Mouse (Mus musculus) myocyte (in vitro differentiated cells): Measurements from ENCODE around the gene Serinc2. TPM values are rescaled to one million over a fixed set of nuclear protein-coding genes. Genes with fewer than 3 reads are reported as not detected.
"Not testable (repeated sequence)": the region's sequence is repeated elsewhere in the genome, so short reads cannot be mapped to it uniquely, and the experiment has no call there.

Source experiments
- H3K27me3 ChIP-seq: one replicate; pipeline ENCODE4 v1.6.1; 2011; ENCODE audit not compliant: control insufficient read depth, insufficient read depth, insufficient read length
- H3K36me3 ChIP-seq: one replicate; pipeline ENCODE4 v1.6.1; 2011; ENCODE audit not compliant: control insufficient read depth, insufficient read depth
- H3K4me2 ChIP-seq: one replicate; pipeline ENCODE4 v1.6.1; 2011; ENCODE audit warnings: low read depth, control low read depth
- H3K4me3 ChIP-seq: one replicate; pipeline ENCODE4 v1.5.1; 2011; ENCODE audit warnings: mild to moderate bottlenecking, control low read depth, moderate library complexity
- H3K79me2 ChIP-seq: one replicate; pipeline ENCODE4 v1.6.1; 2011; ENCODE audit not compliant: control insufficient read depth, insufficient read depth
- H3ac ChIP-seq: one replicate; pipeline ENCODE4 v1.6.1; 2011; ENCODE audit not compliant: control insufficient read depth, insufficient read length
- CEBPB ChIP-seq: IDR thresholded peaks from 2 replicates; pipeline ENCODE4 v1.6.1; 2011; ENCODE audit warnings: mild to moderate bottlenecking, moderate library complexity; ENCODE audit not compliant: poor library complexity, insufficient read depth, severe bottlenecking
- E2F4 ChIP-seq: IDR thresholded peaks from one replicate; pipeline ENCODE4 v1.6.1; 2011; ENCODE audit warnings: mild to moderate bottlenecking, control low read depth, moderate library complexity; ENCODE audit not compliant: insufficient read depth
- MAX ChIP-seq: IDR thresholded peaks from one replicate; pipeline ENCODE4 v1.6.1; 2011; ENCODE audit warnings: low read depth, mild to moderate bottlenecking, control low read depth
- MYOD1 ChIP-seq, 3 experiments: IDR thresholded peaks; one replicate each; pipeline ENCODE4 v1.6.1; 2011; ENCODE audit warnings: control low read depth in 2 of 3, low read depth in 2 of 3, mild to moderate bottlenecking in 2 of 3, moderate library complexity in 1 of 3; ENCODE audit not compliant: insufficient read length in 2 of 3, control insufficient read depth in 1 of 3
- MYOG ChIP-seq, 3 experiments: IDR thresholded peaks; one replicate each; pipeline ENCODE4 v1.6.1; 2011; ENCODE audit warnings: control low read depth in 2 of 3, low read depth in 2 of 3, mild to moderate bottlenecking in 2 of 3; ENCODE audit not compliant: insufficient read length in 2 of 3, control insufficient read depth in 1 of 3, insufficient read depth in 1 of 3
- POLR2A ChIP-seq: IDR thresholded peaks from one replicate; pipeline ENCODE4 v1.6.1; 2011; ENCODE audit warnings: low read depth, mild to moderate bottlenecking, control low read depth, moderate library complexity; ENCODE audit not compliant: insufficient read length
- POLR2AphosphoS2 ChIP-seq: IDR thresholded peaks from one replicate; pipeline ENCODE4 v1.6.1; 2011; ENCODE audit warnings: low read depth, control low read depth; ENCODE audit not compliant: insufficient read length
- REST ChIP-seq: IDR thresholded peaks from one replicate; pipeline ENCODE4 v1.6.1; 2011; ENCODE audit warnings: mild to moderate bottlenecking, control low read depth, moderate library complexity; ENCODE audit not compliant: insufficient read depth, insufficient read length
- SRF ChIP-seq: IDR thresholded peaks from one replicate; pipeline ENCODE4 v1.6.1; 2011; ENCODE audit warnings: low read depth; ENCODE audit not compliant: control insufficient read depth, insufficient read length
- TCF12 ChIP-seq: IDR thresholded peaks from one replicate; pipeline ENCODE4 v1.6.1; 2011; ENCODE audit warnings: mild to moderate bottlenecking, control low read depth; ENCODE audit not compliant: poor library complexity, insufficient read depth, severe bottlenecking
- TCF3 ChIP-seq: IDR thresholded peaks from one replicate; pipeline ENCODE4 v1.6.1; 2011; ENCODE audit warnings: low read depth, control low read depth; ENCODE audit not compliant: insufficient read length
- USF1 ChIP-seq: IDR thresholded peaks from one replicate; pipeline ENCODE4 v1.6.1; 2011; ENCODE audit warnings: low read depth, mild to moderate bottlenecking, control low read depth, moderate library complexity
- polyA plus RNA-seq: library from polyadenylated mRNA; unstranded; fragments of >200 nt; fragmentation: generic; extraction: Trizol; gene quantifications from one replicate; pipeline ENCODE4 v1.2.1, GENCODE M21; 2012; ENCODE audit warnings: missing spikeins

The Serinc2 gene
- polyA plus RNA-seq, 1 experiment, result 120 TPM

GRCm38 (mm10) chr4:130244749-130245148 lies 34.3 kb downstream of the Serinc2 start:
- H3K27me3 ChIP-seq, result no peaks in the 10 kb centered on the region
- no peaks in the 10 kb centered on the region for H3K79me2 ChIP-seq
- no peak overlapping the region for H3K4me3 ChIP-seq
- TF ChIP-seq TCF12, result no peak
- TF ChIP-seq SRF, result no peak
- no peak for TF ChIP-seq MYOG (IDR thresholded peaks at IDR 0.05; ENCODE audit: control insufficient read depth in 1 of 3, insufficient read depth in 1 of 3, insufficient read length in 2 of 3, low read depth in 2 of 3)
- TF ChIP-seq POLR2A, result no peak
- TF ChIP-seq TCF3, result no peak
- no peak for TF ChIP-seq MAX
- no peak for TF ChIP-seq MYOD1 (IDR thresholded peaks at IDR 0.05; ENCODE audit: control insufficient read depth in 1 of 3, insufficient read length in 2 of 3, low read depth in 2 of 3)
- no peaks in the 10 kb centered on the region for H3K36me3 ChIP-seq
- H3K4me2 ChIP-seq, result no peak overlapping the region
- no peak overlapping the region for H3ac ChIP-seq

GRCm38 (mm10) chr4:130243621-130244020 lies 35.4 kb downstream of the Serinc2 start:
- H3K27me3 ChIP-seq, H3K4me3 ChIP-seq, H3ac ChIP-seq, H3K4me2 ChIP-seq, H3K36me3 ChIP-seq, H3K79me2 ChIP-seq: not testable (repeated sequence)

- H3K4me2 ChIP-seq, result no peak overlapping the region
- no peaks in the 10 kb centered on the region for H3K36me3 ChIP-seq
- H3K79me2 ChIP-seq, result no peaks in the 10 kb centered on the region
- TF ChIP-seq USF1 (no peak), TCF3 (no peak), POLR2A (no peak), TCF12 (no peak), POLR2AphosphoS2 (no peak), MAX (no peak), MYOG (IDR thresholded peaks at IDR 0.05; ENCODE audit: control insufficient read depth in 1 of 3, insufficient read depth in 1 of 3, insufficient read length in 2 of 3, low read depth in 2 of 3) (no peak), REST (no peak), E2F4 (no peak), MYOD1 (IDR thresholded peaks at IDR 0.05; ENCODE audit: control insufficient read depth in 1 of 3, insufficient read length in 2 of 3, low read depth in 2 of 3) (no peak), SRF (no peak), CEBPB (no peak)
- no peak overlapping the region for H3ac ChIP-seq
- no peak overlapping the region for H3K4me3 ChIP-seq
- no peaks in the 10 kb centered on the region for H3K27me3 ChIP-seq
Observed at GRCm38 (mm10) chr4:130242956-130243355, 36.0 kb downstream of the Serinc2 start.

GRCm38 (mm10) chr4:130240695-130241094 lies 38.3 kb downstream of the Serinc2 start:
- no peaks in the 10 kb centered on the region for H3K27me3 ChIP-seq
- H3K4me3 ChIP-seq, result no peak overlapping the region
- TF ChIP-seq E2F4 (no peak), MYOD1 (IDR thresholded peaks at IDR 0.05; ENCODE audit: control insufficient read depth in 1 of 3, insufficient read length in 2 of 3, low read depth in 2 of 3) (no peak), MAX (no peak), REST (no peak), TCF3 (no peak), CEBPB (no peak), SRF (no peak), TCF12 (no peak), MYOG (IDR thresholded peaks at IDR 0.05; ENCODE audit: control insufficient read depth in 1 of 3, insufficient read depth in 1 of 3, insufficient read length in 2 of 3, low read depth in 2 of 3) (no peak), POLR2A (no peak)
- H3ac ChIP-seq, result no peak overlapping the region
- H3K4me2 ChIP-seq, result no peak overlapping the region
- H3K36me3 ChIP-seq, result no peaks in the 10 kb centered on the region
- no peaks in the 10 kb centered on the region for H3K79me2 ChIP-seq

- H3K27me3 ChIP-seq, result no peaks in the 10 kb centered on the region
- H3K36me3 ChIP-seq, result no peaks in the 10 kb centered on the region
- H3K4me2 ChIP-seq, result no peak overlapping the region
- TF ChIP-seq MYOD1 (IDR thresholded peaks at IDR 0.05; ENCODE audit: control insufficient read depth in 1 of 3, insufficient read length in 2 of 3, low read depth in 2 of 3) (peak in 2 of 3 experiments; percentile 4 to 51), SRF (no peak)
- H3ac ChIP-seq, result no peak overlapping the region
- H3K4me3 ChIP-seq, result no peak overlapping the region
- H3K79me2 ChIP-seq, result no peaks in the 10 kb centered on the region
Observed at GRCm38 (mm10) chr4:130237607-130238006, 41.4 kb downstream of the Serinc2 start.

GRCm38 (mm10) chr4:130236361-130236760 lies 42.6 kb downstream of the Serinc2 start:
- Histone ChIP-seq H3ac (no peak overlapping the region), H3K4me3 (no peak overlapping the region), H3K79me2 (no peaks in the 10 kb centered on the region), H3K36me3 (no peaks in the 10 kb centered on the region), H3K4me2 (no peak overlapping the region), H3K27me3 (no peaks in the 10 kb centered on the region)
- TF ChIP-seq MYOG (IDR thresholded peaks at IDR 0.05; ENCODE audit: control insufficient read depth in 1 of 3, insufficient read depth in 1 of 3, insufficient read length in 2 of 3, low read depth in 2 of 3) (no peak), REST (no peak), POLR2A (no peak), TCF12 (no peak), POLR2AphosphoS2 (no peak), TCF3 (no peak), SRF (no peak), E2F4 (no peak), MYOD1 (IDR thresholded peaks at IDR 0.05; ENCODE audit: control insufficient read depth in 1 of 3, insufficient read length in 2 of 3, low read depth in 2 of 3) (no peak), MAX (no peak), CEBPB (no peak), USF1 (no peak)
